Mouse (Mus musculus) effector memory CD4-positive, alpha-beta T cell, adult 5 months (primary cell): ENCODE data around the gene Vmn2r38. TPM values are rescaled to one million over a fixed set of nuclear protein-coding genes. Genes with fewer than 3 reads are reported as not detected.

Experiments
- polyA plus RNA-seq: library from polyadenylated mRNA; unstranded; fragments of 100-300 nt; shearing (Covaris generic); gene quantifications from one replicate; pipeline ENCODE4 v1.2.1, GENCODE M21; 2017

Vmn2r38 gene
- polyA plus RNA-seq: not detected

DNA sequence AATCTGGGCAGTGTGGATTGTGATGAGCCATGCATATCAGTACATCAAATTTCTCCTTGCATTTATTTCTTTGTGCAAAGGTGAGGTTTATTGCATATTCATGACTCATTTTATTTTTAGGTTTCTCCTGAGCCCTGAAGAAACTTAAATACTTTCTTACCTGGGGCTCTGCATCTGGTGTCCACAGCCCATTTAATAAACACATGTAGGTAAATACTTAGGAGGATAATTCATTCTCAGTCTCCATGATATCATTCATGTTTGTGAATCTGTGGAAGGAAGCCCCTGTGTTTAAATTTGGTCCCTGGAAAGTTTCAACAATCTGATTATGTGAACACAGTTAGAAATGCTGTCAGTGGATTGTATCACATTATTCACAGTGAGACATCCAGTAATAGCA is at the start of gene Vmn2r38:
TSS of gene Vmn2r38 (minus strand) at position 101 of the 400 bp plus-strand sequence.

GRCm38 (mm10) chr7:9030698-9031097 is 67.0 kb downstream of the Vmn2r38 start, which contains the start of gene Vmn2r39:
TSS of gene Vmn2r39 (minus strand) at chr7:9030798.

Other genes starting within 250 kb of the Vmn2r38 start
- not detected for gene Vmn2r40, start 166.4 kb downstream of the Vmn2r38 start, polyA plus RNA-seq
- gene Vmn2r39, start 67.1 kb downstream of the Vmn2r38 start, polyA plus RNA-seq: 0.32 TPM
- 0.21 TPM for gene Vmn2r37, start 125.8 kb upstream of the Vmn2r38 start, polyA plus RNA-seq